Mouse (Mus musculus): ENCODE measurements at regions not wholly inside any gene's neighbourhood (a gene's known extent, or its start where the extent isn't known, plus 50 kb on each side); places are given as distances from the start of the nearest gene placed in this dataset.

GRCm38 (mm10) chr4:4556126-4556525 lies 237.0 kb downstream of the Impad1 start:
- no peak for DNase-seq (ENCODE audit: low read depth, low spot score)

GRCm38 (mm10) chr4:4550301-4550700 lies 242.9 kb downstream of the Impad1 start:
- DNase-seq (ENCODE audit: low read depth, low spot score): no peak

- no peak for DNase-seq (ENCODE audit: low read depth, low spot score)
Measured at GRCm38 (mm10) chr4:4549893-4550292, 243.3 kb downstream of the Impad1 start.

GRCm38 (mm10) chr4:4537172-4537753 lies 255.9 kb downstream of the Impad1 start:
- DNase-seq (ENCODE audit: low read depth, low spot score): no peak

GRCm38 (mm10) chr4:4532196-4532595 lies 261.0 kb downstream of the Impad1 start:
- DNase-seq (ENCODE audit: low read depth, low spot score): no peak

- no peak for DNase-seq (ENCODE audit: low read depth, low spot score)
Measured at GRCm38 (mm10) chr4:4528311-4528710, 264.8 kb downstream of the Impad1 start.

GRCm38 (mm10) chr4:4521757-4522156 lies 271.4 kb downstream of the Impad1 start:
- no peak for DNase-seq (ENCODE audit: low read depth, low spot score)

GRCm38 (mm10) chr4:4518741-4519140 lies 274.4 kb downstream of the Impad1 start:
- DNase-seq (ENCODE audit: low read depth, low spot score): no peak

GRCm38 (mm10) chr4:4513351-4513750 lies 279.8 kb downstream of the Impad1 start:
- no peak for DNase-seq (ENCODE audit: low read depth, low spot score)

GRCm38 (mm10) chr4:4510180-4510920 lies 282.8 kb downstream of the Impad1 start:
- no peak for DNase-seq (ENCODE audit: low read depth, low spot score)

GRCm38 (mm10) chr4:4509296-4509695 lies 283.9 kb downstream of the Impad1 start:
- DNase-seq (ENCODE audit: low read depth, low spot score): no peak

GRCm38 (mm10) chr4:4497199-4497598 lies 296.0 kb downstream of the Impad1 start:
- DNase-seq (ENCODE audit: low read depth, low spot score): no peak

- DNase-seq (ENCODE audit: low read depth, low spot score): no peak
Measured at GRCm38 (mm10) chr4:4496181-4496580, 297.0 kb downstream of the Impad1 start.

- DNase-seq (ENCODE audit: low read depth, low spot score): no peak
Measured at GRCm38 (mm10) chr4:4465169-4465714, 327.9 kb downstream of the Impad1 start.

- DNase-seq (ENCODE audit: low read depth, low spot score): no peak
Measured at GRCm38 (mm10) chr4:4464130-4464700, 328.9 kb downstream of the Impad1 start.

GRCm38 (mm10) chr4:4459258-4459657 lies 333.9 kb downstream of the Impad1 start:
- no peak for DNase-seq (ENCODE audit: low read depth, low spot score)

GRCm38 (mm10) chr4:4450104-4450503 lies 343.1 kb downstream of the Impad1 start:
- DNase-seq (ENCODE audit: low read depth, low spot score): no peak

- DNase-seq (ENCODE audit: low read depth, low spot score): no peak
Measured at GRCm38 (mm10) chr4:4442650-4443049, 350.5 kb downstream of the Impad1 start.

GRCm38 (mm10) chr4:4437559-4437958 lies 355.6 kb downstream of the Impad1 start:
- DNase-seq (ENCODE audit: low read depth, low spot score): no peak

- DNase-seq (ENCODE audit: low read depth, low spot score): peak; percentile 2
Measured at GRCm38 (mm10) chr4:4424526-4424925, 347.2 kb upstream of the Sdr16c6 start.

GRCm38 (mm10) chr4:4403812-4404211 lies 326.5 kb upstream of the Sdr16c6 start:
- no peak for DNase-seq (ENCODE audit: low read depth, low spot score)

GRCm38 (mm10) chr4:4397410-4397809 lies 320.1 kb upstream of the Sdr16c6 start:
- DNase-seq (ENCODE audit: low read depth, low spot score): no peak

All from forelimb bud, embryonic 11.5 days (tissue).